Mouse (Mus musculus) CH12.LX (cell line): ENCODE data around the gene Mon2.

Experiments used
- CTCF ChIP-seq, 2 experiments: IDR thresholded peaks in 1 of 2; conservative IDR thresholded peaks in 1 of 2; 2 replicates each; pipeline ENCODE4 v1.5.1; 2011 to 2012; ENCODE audit warnings: low read depth in 2 of 2, low read length in 2 of 2, improper control_type of control experiment in 1 of 2, inconsistent platforms in 1 of 2, mild to moderate bottlenecking in 1 of 2, moderate library complexity in 1 of 2
- EP300 ChIP-seq: IDR thresholded peaks from 2 replicates; pipeline ENCODE4 v1.6.1; 2011; ENCODE audit warnings: low read length, improper control_type of control experiment
- JUND ChIP-seq: conservative IDR thresholded peaks from 2 replicates; pipeline ENCODE4 v1.6.1; 2011; ENCODE audit warnings: low read depth, low read length, improper control_type of control experiment
- MAX ChIP-seq: IDR thresholded peaks from 2 replicates; pipeline ENCODE4 v1.6.1; 2011; ENCODE audit warnings: low read length, improper control_type of control experiment
- MEF2A ChIP-seq: IDR thresholded peaks from 2 replicates; pipeline ENCODE4 v1.6.1; 2014; ENCODE audit warnings: low read depth, mild to moderate bottlenecking, inconsistent platforms, low read length, improper control_type of control experiment, borderline replicate concordance
- MYC ChIP-seq: IDR thresholded peaks from 2 replicates; pipeline ENCODE4 v1.6.1; 2011; ENCODE audit warnings: low read depth, mild to moderate bottlenecking, improper control_type of control experiment, low read length
- POLR2A ChIP-seq: IDR thresholded peaks from 2 replicates; pipeline ENCODE4 v1.6.1; 2011; ENCODE audit warnings: low read depth, mild to moderate bottlenecking, improper control_type of control experiment, low read length
- SIN3A ChIP-seq: IDR thresholded peaks from 2 replicates; pipeline ENCODE4 v1.6.1; 2012; ENCODE audit warnings: low read length, improper control_type of control experiment, inconsistent platforms

DNA sequence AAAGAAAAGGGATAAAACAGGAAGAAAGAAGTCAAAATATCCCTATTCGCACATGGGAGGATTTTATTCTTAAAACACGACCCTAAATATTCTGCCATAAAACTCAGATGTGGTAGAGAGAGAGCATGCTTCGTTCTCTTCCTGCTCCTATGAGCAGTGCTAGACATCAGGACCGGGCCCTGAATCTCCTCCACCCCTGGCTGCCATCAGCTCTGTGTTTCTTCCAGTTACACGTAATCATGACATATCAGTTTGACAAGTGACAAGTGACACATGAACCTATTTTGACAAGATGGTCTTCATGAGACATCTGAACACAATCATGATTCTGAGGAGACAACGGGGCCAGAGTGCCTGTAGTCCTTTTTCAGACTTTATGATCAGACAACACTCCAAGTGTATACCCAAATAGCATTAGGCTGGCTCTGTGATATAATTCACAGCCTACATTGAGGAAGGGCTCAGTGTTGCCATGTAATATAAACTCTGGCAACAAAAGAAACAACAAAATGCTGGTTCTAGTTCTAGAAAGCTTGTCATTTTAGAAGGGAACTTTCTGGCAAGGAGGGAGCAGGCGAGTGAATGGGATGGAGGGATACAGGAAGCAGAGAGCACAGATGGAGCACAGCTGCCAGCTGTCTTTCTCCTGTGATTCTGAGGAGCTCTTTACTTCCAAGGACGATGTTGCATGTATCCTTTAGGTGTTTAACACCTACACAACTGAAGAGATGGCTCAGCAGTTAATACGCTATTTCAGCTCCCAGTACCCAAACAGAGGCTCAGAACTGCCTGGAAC lies 20.9 kb downstream of the Mon2 start:
- TF ChIP-seq POLR2A (no peak), MEF2A (no peak), JUND (no peak), EP300 (no peak), MYC (no peak), CTCF (conservative IDR thresholded peaks at IDR 0.05 in 1 of 2, IDR thresholded peaks at IDR 0.05 in 1 of 2; ENCODE audit: low read depth in 2 of 2, low read length in 2 of 2) (no peak), SIN3A (no peak), MAX (no peak)
